Mouse (Mus musculus): ENCODE measurements at regions not wholly inside any gene's neighbourhood (a gene's known extent, or its start where the extent isn't known, plus 50 kb on each side); places are given as distances from the start of the nearest gene placed in this dataset.

GRCm38 (mm10) chr4:97417943-97418342, 235.0 kb upstream of the Gm10192 start:
- no peaks in the 10 kb centered on the region for H3K9me3 ChIP-seq (ENCODE audit: control insufficient read depth, low read length)
- no peaks in the 10 kb centered on the region for H3K27me3 ChIP-seq (ENCODE audit: control insufficient read depth, insufficient read depth, low read length)
- ATAC-seq (ENCODE audit: low FRiP score) (0 out of 2 replicates have a peak, but pooled peaks have one; percentile 28), DNase-seq (ENCODE audit: low spot score, missing footprints) (no peak)
- no peak overlapping the region for H3K9ac ChIP-seq (ENCODE audit: low read length)
- no peak overlapping the region for H3K4me2 ChIP-seq
- no peaks in the 10 kb centered on the region for H3K36me3 ChIP-seq (ENCODE audit: control insufficient read depth, insufficient read depth, low read length)
- no peaks in the 10 kb centered on the region for H3K4me1 ChIP-seq (ENCODE audit: control insufficient read depth, insufficient read depth, low read length)
- no peak overlapping the region for H3K27ac ChIP-seq (ENCODE audit: low read depth, low read length)
- no peak overlapping the region for H3K4me3 ChIP-seq (ENCODE audit: low read depth, low read length)

GRCm38 (mm10) chr4:97408633-97409296, 225.8 kb upstream of the Gm10192 start:
- Histone ChIP-seq H3K4me2 (no peak overlapping the region), H3K36me3 (ENCODE audit: control insufficient read depth, insufficient read depth, low read length) (no peaks in the 10 kb centered on the region), H3K27me3 (ENCODE audit: control insufficient read depth, insufficient read depth, low read length) (no peaks in the 10 kb centered on the region), H3K9me3 (ENCODE audit: control insufficient read depth, low read length) (no peaks in the 10 kb centered on the region), H3K4me3 (ENCODE audit: low read depth, low read length) (no peak overlapping the region), H3K27ac (ENCODE audit: low read depth, low read length) (no peak overlapping the region), H3K4me1 (ENCODE audit: control insufficient read depth, insufficient read depth, low read length) (no peaks in the 10 kb centered on the region), H3K9ac (ENCODE audit: low read length) (no peak overlapping the region)
- DNase-seq (ENCODE audit: low spot score, missing footprints) (no peak), ATAC-seq (ENCODE audit: low FRiP score) (peak; percentile 78)
- 45% methylated on average over 7 of the region's 7 CpGs for WGBS

- H3K4me2 ChIP-seq: no peak overlapping the region
- H3K9ac ChIP-seq (ENCODE audit: low read length): no peak overlapping the region
- no peak overlapping the region for H3K4me3 ChIP-seq (ENCODE audit: low read depth, low read length)
- H3K36me3 ChIP-seq (ENCODE audit: control insufficient read depth, insufficient read depth, low read length): no peaks in the 10 kb centered on the region
- no peaks in the 10 kb centered on the region for H3K9me3 ChIP-seq (ENCODE audit: control insufficient read depth, low read length)
- H3K4me1 ChIP-seq (ENCODE audit: control insufficient read depth, insufficient read depth, low read length): no peaks in the 10 kb centered on the region
- no peak overlapping the region for H3K27ac ChIP-seq (ENCODE audit: low read depth, low read length)
- no peak for DNase-seq (ENCODE audit: low spot score, missing footprints)
- 89% methylated on average over 3 of the region's 3 CpGs for WGBS
- no peaks in the 10 kb centered on the region for H3K27me3 ChIP-seq (ENCODE audit: control insufficient read depth, insufficient read depth, low read length)
- no peak for ATAC-seq (ENCODE audit: low FRiP score)
Observed at GRCm38 (mm10) chr4:97394697-97395280, 211.8 kb upstream of the Gm10192 start.

- no peaks in the 10 kb centered on the region for H3K36me3 ChIP-seq (ENCODE audit: control insufficient read depth, insufficient read depth, low read length)
- no peak overlapping the region for H3K4me3 ChIP-seq (ENCODE audit: low read depth, low read length)
- no peak overlapping the region for H3K27ac ChIP-seq (ENCODE audit: low read depth, low read length)
- no peaks in the 10 kb centered on the region for H3K4me1 ChIP-seq (ENCODE audit: control insufficient read depth, insufficient read depth, low read length)
- no peaks in the 10 kb centered on the region for H3K9me3 ChIP-seq (ENCODE audit: control insufficient read depth, low read length)
- DNase-seq (ENCODE audit: low spot score, missing footprints): no peak
- WGBS: 74% methylated on average over 3 of the region's 3 CpGs
- H3K27me3 ChIP-seq (ENCODE audit: control insufficient read depth, insufficient read depth, low read length): no peaks in the 10 kb centered on the region
- no peak for ATAC-seq (ENCODE audit: low FRiP score)
- no peak overlapping the region for H3K4me2 ChIP-seq
- H3K9ac ChIP-seq (ENCODE audit: low read length): no peak overlapping the region
Observed at GRCm38 (mm10) chr4:97381084-97381483, 198.1 kb upstream of the Gm10192 start.

- no peak overlapping the region for H3K9ac ChIP-seq (ENCODE audit: low read length)
- no peaks in the 10 kb centered on the region for H3K9me3 ChIP-seq (ENCODE audit: control insufficient read depth, low read length)
- no peak for ATAC-seq (ENCODE audit: low FRiP score)
- no peak overlapping the region for H3K4me2 ChIP-seq
- H3K27me3 ChIP-seq (ENCODE audit: control insufficient read depth, insufficient read depth, low read length): no peaks in the 10 kb centered on the region
- no peak for DNase-seq (ENCODE audit: low spot score, missing footprints)
- no peak overlapping the region for H3K27ac ChIP-seq (ENCODE audit: low read depth, low read length)
- WGBS: 54% methylated on average over 8 of the region's 8 CpGs
- no peak overlapping the region for H3K4me3 ChIP-seq (ENCODE audit: low read depth, low read length)
- no peaks in the 10 kb centered on the region for H3K4me1 ChIP-seq (ENCODE audit: control insufficient read depth, insufficient read depth, low read length)
- no peaks in the 10 kb centered on the region for H3K36me3 ChIP-seq (ENCODE audit: control insufficient read depth, insufficient read depth, low read length)
Observed at GRCm38 (mm10) chr4:97377593-97378542, 194.9 kb upstream of the Gm10192 start.

DNA sequence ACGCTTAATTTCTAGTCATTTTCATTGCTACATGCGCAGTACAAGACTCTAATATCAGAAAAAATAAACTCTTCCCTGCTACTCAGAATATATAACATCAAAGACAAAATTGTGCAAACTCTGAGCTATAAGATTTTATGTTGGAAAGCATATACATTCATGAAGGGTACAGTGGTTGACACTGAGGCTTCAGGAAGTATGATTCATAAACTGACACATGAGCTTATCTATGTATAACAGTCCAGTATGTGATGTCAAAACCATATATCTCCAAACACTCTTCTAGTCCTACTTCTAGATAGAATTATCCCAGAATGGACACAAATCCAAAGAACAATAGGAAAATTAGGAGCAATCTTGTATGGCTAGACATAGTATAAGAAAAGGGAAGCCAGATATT, 177.5 kb upstream of the Gm10192 start:
- Histone ChIP-seq H3K4me3 (ENCODE audit: low read depth, low read length) (no peak overlapping the region), H3K9me3 (ENCODE audit: control insufficient read depth, low read length) (no peaks in the 10 kb centered on the region), H3K9ac (ENCODE audit: low read length) (no peak overlapping the region), H3K27me3 (ENCODE audit: control insufficient read depth, insufficient read depth, low read length) (no peaks in the 10 kb centered on the region), H3K4me2 (no peak overlapping the region), H3K4me1 (ENCODE audit: control insufficient read depth, insufficient read depth, low read length) (no peaks in the 10 kb centered on the region), H3K27ac (ENCODE audit: low read depth, low read length) (no peak overlapping the region), H3K36me3 (ENCODE audit: control insufficient read depth, insufficient read depth, low read length) (no peaks in the 10 kb centered on the region)
- ATAC-seq (ENCODE audit: low FRiP score): no peak
- no peak for DNase-seq (ENCODE audit: low spot score, missing footprints)
- WGBS: 96% methylated on average over 2 of the region's 2 CpGs

DNA sequence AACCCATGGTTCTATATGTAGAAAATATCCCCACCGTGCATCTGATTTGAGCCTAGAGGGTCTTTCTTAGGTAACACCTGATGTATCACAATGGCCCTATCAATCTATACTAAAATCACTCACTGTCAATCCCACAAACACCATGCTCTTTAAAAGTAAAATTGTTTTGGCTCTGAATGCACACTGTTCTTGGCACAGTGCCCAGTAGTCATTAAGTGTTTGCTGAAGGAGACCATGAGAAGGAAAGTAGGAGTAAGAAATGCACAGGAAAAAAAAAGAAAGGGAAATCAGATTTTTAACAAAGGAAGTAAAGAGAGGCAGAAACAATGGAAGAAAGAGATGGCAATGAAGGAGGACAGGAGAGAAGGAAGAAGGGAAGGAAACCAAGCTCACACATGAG, 175.0 kb upstream of the Gm10192 start:
- no peak overlapping the region for H3K4me3 ChIP-seq (ENCODE audit: low read depth, low read length)
- no peak for ATAC-seq (ENCODE audit: low FRiP score)
- WGBS: 87% methylated on average over 1 of the region's 1 CpGs
- H3K27me3 ChIP-seq (ENCODE audit: control insufficient read depth, insufficient read depth, low read length): no peaks in the 10 kb centered on the region
- H3K4me2 ChIP-seq: no peak overlapping the region
- H3K9ac ChIP-seq (ENCODE audit: low read length): no peak overlapping the region
- no peaks in the 10 kb centered on the region for H3K36me3 ChIP-seq (ENCODE audit: control insufficient read depth, insufficient read depth, low read length)
- H3K27ac ChIP-seq (ENCODE audit: low read depth, low read length): no peak overlapping the region
- DNase-seq (ENCODE audit: low spot score, missing footprints): no peak
- H3K4me1 ChIP-seq (ENCODE audit: control insufficient read depth, insufficient read depth, low read length): no peaks in the 10 kb centered on the region
- H3K9me3 ChIP-seq (ENCODE audit: control insufficient read depth, low read length): no peaks in the 10 kb centered on the region

- no peak for DNase-seq (ENCODE audit: low spot score, missing footprints)
- WGBS: 75% methylated on average over 3 of the region's 3 CpGs
- no peak overlapping the region for H3K9ac ChIP-seq (ENCODE audit: low read length)
Observed at GRCm38 (mm10) chr4:97346799-97347198, 163.8 kb upstream of the Gm10192 start.

DNA sequence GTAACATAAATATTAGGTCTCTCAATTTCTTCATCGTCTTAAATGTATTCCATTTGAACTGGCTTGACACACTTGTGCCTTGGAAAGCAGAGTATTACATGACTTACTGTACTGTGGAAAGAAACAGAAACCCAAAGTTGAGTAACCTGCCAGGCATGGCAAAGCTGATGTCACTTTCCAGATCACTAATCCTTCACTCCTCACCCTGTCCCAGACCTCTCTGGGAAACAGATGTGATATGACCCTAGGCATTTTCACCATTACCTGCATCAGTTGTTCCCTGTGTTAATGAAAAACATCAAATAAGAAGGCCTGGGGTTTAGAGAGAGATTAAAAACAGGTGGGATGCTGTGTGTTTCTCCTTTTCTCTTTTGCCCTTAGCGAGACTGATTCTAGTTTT, 161.4 kb upstream of the Gm10192 start:
- H3K27ac ChIP-seq (ENCODE audit: low read depth, low read length): no peak overlapping the region
- no peaks in the 10 kb centered on the region for H3K4me1 ChIP-seq (ENCODE audit: control insufficient read depth, insufficient read depth, low read length)
- H3K9ac ChIP-seq (ENCODE audit: low read length): no peak overlapping the region
- H3K27me3 ChIP-seq (ENCODE audit: control insufficient read depth, insufficient read depth, low read length): no peaks in the 10 kb centered on the region
- no peak for DNase-seq (ENCODE audit: low spot score, missing footprints)
- H3K36me3 ChIP-seq (ENCODE audit: control insufficient read depth, insufficient read depth, low read length): no peaks in the 10 kb centered on the region
- no peak overlapping the region for H3K4me2 ChIP-seq
- ATAC-seq (ENCODE audit: low FRiP score): no peak
- WGBS: 82% methylated on average over 2 of the region's 2 CpGs
- H3K9me3 ChIP-seq (ENCODE audit: control insufficient read depth, low read length): no peaks in the 10 kb centered on the region
- H3K4me3 ChIP-seq (ENCODE audit: low read depth, low read length): no peak overlapping the region

More at GRCm38 (mm10) chr4:97346799-97347198, 163.8 kb upstream of the Gm10192 start:
- H3K36me3 ChIP-seq (ENCODE audit: control insufficient read depth, insufficient read depth, low read length): no peaks in the 10 kb centered on the region
- H3K4me1 ChIP-seq (ENCODE audit: control insufficient read depth, insufficient read depth, low read length): no peaks in the 10 kb centered on the region
- no peaks in the 10 kb centered on the region for H3K9me3 ChIP-seq (ENCODE audit: control insufficient read depth, low read length)
- H3K27ac ChIP-seq (ENCODE audit: low read depth, low read length): no peak overlapping the region
- no peak for ATAC-seq (ENCODE audit: low FRiP score)
- H3K4me2 ChIP-seq: no peak overlapping the region
- H3K4me3 ChIP-seq (ENCODE audit: low read depth, low read length): no peak overlapping the region
- no peaks in the 10 kb centered on the region for H3K27me3 ChIP-seq (ENCODE audit: control insufficient read depth, insufficient read depth, low read length)

Data from midbrain, embryonic 11.5 days (tissue).